Mouse (Mus musculus): Measurements from ENCODE around the gene Robo2. TPM values are rescaled to one million over a fixed set of nuclear protein-coding genes. Genes with fewer than 3 reads are reported as not detected.

The Robo2 gene
- 1 to 10 TPM in 1 of 26 experiments, under 1 TPM in 4, not detected in 21; 0.12 to 2.4 (median 0.25) TPM for total RNA-seq (2018; cell fraction: chromatin; rRNA removed)
- total RNA-seq (2018; cell fraction: cytosol; rRNA removed), result under 1 TPM in 2 of 26 experiments, not detected in 24; 0.03 to 0.05 TPM
- under 1 TPM in 4 of 26 experiments, not detected in 22; 0.15 to 0.72 (median 0.30) TPM for total RNA-seq (2018; cell fraction: nucleus; rRNA removed)
- polyA plus RNA-seq (2018), result 0.01 TPM in 1 of 3 replicates, not detected in the others

- no peaks in the 10 kb centered on the region for H3K79me2 ChIP-seq (ENCODE audit: inconsistent target)
- WGBS (ENCODE audit: missing documents), result 2% methylated on average over 43 of the region's 43 CpGs
- H3K36me3 ChIP-seq (ENCODE audit: inconsistent target), result no peaks in the 10 kb centered on the region
- H3K27ac ChIP-seq, result no peak within 1 kb of the TSS
- H3K4me3 ChIP-seq (ENCODE audit: inconsistent target), result no peak within 1 kb of the TSS
Observed at GRCm38 (mm10) chr16:74411481-74412251, at the start of gene Robo2. TSS of gene Robo2 (minus strand) at chr16:74411825.

GRCm38 (mm10) chr16:74458138-74458537, 46.5 kb upstream of the Robo2 start:
- no peaks in the 10 kb centered on the region for H3K79me2 ChIP-seq (ENCODE audit: inconsistent target)
- 77% methylated on average over 3 of the region's 3 CpGs for WGBS (ENCODE audit: missing documents)
- H3K27ac ChIP-seq, result no peak overlapping the region
- no peaks in the 10 kb centered on the region for H3K36me3 ChIP-seq (ENCODE audit: inconsistent target)
- no peak overlapping the region for H3K4me3 ChIP-seq (ENCODE audit: inconsistent target)

- Histone ChIP-seq H3K4me3 (ENCODE audit: inconsistent target) (no peak overlapping the region), H3K79me2 (ENCODE audit: inconsistent target) (no peaks in the 10 kb centered on the region), H3K27ac (no peak overlapping the region), H3K36me3 (ENCODE audit: inconsistent target) (no peaks in the 10 kb centered on the region)
- 84% methylated on average over 8 of the region's 8 CpGs for WGBS (ENCODE audit: missing documents)
Observed at GRCm38 (mm10) chr16:74457736-74458135, 46.1 kb upstream of the Robo2 start.

- Histone ChIP-seq H3K79me2 (ENCODE audit: inconsistent target) (no peaks in the 10 kb centered on the region), H3K36me3 (ENCODE audit: inconsistent target) (no peaks in the 10 kb centered on the region), H3K4me3 (ENCODE audit: inconsistent target) (no peak overlapping the region), H3K27ac (no peak overlapping the region)
- WGBS (ENCODE audit: missing documents), result 92% methylated on average over 5 of the region's 5 CpGs
Observed at GRCm38 (mm10) chr16:74456808-74457470, 45.3 kb upstream of the Robo2 start.

- Histone ChIP-seq H3K79me2 (ENCODE audit: inconsistent target) (no peaks in the 10 kb centered on the region), H3K36me3 (ENCODE audit: inconsistent target) (no peaks in the 10 kb centered on the region), H3K4me3 (ENCODE audit: inconsistent target) (no peak overlapping the region), H3K27ac (no peak overlapping the region)
- WGBS (ENCODE audit: missing documents), result 49% methylated on average over 2 of the region's 2 CpGs
Observed at GRCm38 (mm10) chr16:74455179-74455578, 43.6 kb upstream of the Robo2 start.

- Histone ChIP-seq H3K36me3 (ENCODE audit: inconsistent target) (no peaks in the 10 kb centered on the region), H3K79me2 (ENCODE audit: inconsistent target) (no peaks in the 10 kb centered on the region), H3K27ac (no peak overlapping the region), H3K4me3 (ENCODE audit: inconsistent target) (no peak overlapping the region)
- 91% methylated on average over 4 of the region's 4 CpGs for WGBS (ENCODE audit: missing documents)
Observed at GRCm38 (mm10) chr16:74448025-74448424, 36.4 kb upstream of the Robo2 start.

- H3K36me3 ChIP-seq (ENCODE audit: inconsistent target), result no peaks in the 10 kb centered on the region
- H3K79me2 ChIP-seq (ENCODE audit: inconsistent target), result no peaks in the 10 kb centered on the region
- H3K4me3 ChIP-seq (ENCODE audit: inconsistent target), result no peak overlapping the region
- WGBS (ENCODE audit: missing documents), result 61% methylated on average over 2 of the region's 2 CpGs
- H3K27ac ChIP-seq, result no peak overlapping the region
Observed at GRCm38 (mm10) chr16:74427071-74427470, 15.4 kb upstream of the Robo2 start.

- Histone ChIP-seq H3K79me2 (ENCODE audit: inconsistent target) (no peaks in the 10 kb centered on the region), H3K27ac (no peak overlapping the region), H3K4me3 (ENCODE audit: inconsistent target) (no peak overlapping the region), H3K36me3 (ENCODE audit: inconsistent target) (no peaks in the 10 kb centered on the region)
- WGBS (ENCODE audit: missing documents), result 72% methylated on average over 2 of the region's 2 CpGs
Observed at GRCm38 (mm10) chr16:74420324-74420723, 8.7 kb upstream of the Robo2 start.

GRCm38 (mm10) chr16:74412471-74413291, 1.1 kb upstream of the Robo2 start:
- WGBS (ENCODE audit: missing documents), result 3% methylated on average over 20 of the region's 20 CpGs
- Histone ChIP-seq H3K4me3 (ENCODE audit: inconsistent target) (no peak overlapping the region), H3K27ac (no peak overlapping the region), H3K36me3 (ENCODE audit: inconsistent target) (no peaks in the 10 kb centered on the region), H3K79me2 (ENCODE audit: inconsistent target) (no peaks in the 10 kb centered on the region)

- H3K4me3 ChIP-seq (ENCODE audit: inconsistent target), result no peak overlapping the region
- 3% methylated on average over 16 of the region's 16 CpGs for WGBS (ENCODE audit: missing documents)
- H3K79me2 ChIP-seq (ENCODE audit: inconsistent target), result no peaks in the 10 kb centered on the region
- no peaks in the 10 kb centered on the region for H3K36me3 ChIP-seq (ENCODE audit: inconsistent target)
- no peak overlapping the region for H3K27ac ChIP-seq
Observed at GRCm38 (mm10) chr16:74411021-74411420, 604 bp downstream of the Robo2 start.

- Histone ChIP-seq H3K79me2 (ENCODE audit: inconsistent target) (no peaks in the 10 kb centered on the region), H3K4me3 (ENCODE audit: inconsistent target) (no peak overlapping the region), H3K36me3 (ENCODE audit: inconsistent target) (no peaks in the 10 kb centered on the region), H3K27ac (no peak overlapping the region)
- 50% methylated on average over 6 of the region's 6 CpGs for whole genome bisulfite sequencing (ENCODE audit: missing documents)
Observed at GRCm38 (mm10) chr16:74410125-74410524, 1.5 kb downstream of the Robo2 start.

GRCm38 (mm10) chr16:74409548-74409947, 2.1 kb downstream of the Robo2 start:
- 84% methylated on average over 4 of the region's 4 CpGs for WGBS (ENCODE audit: missing documents)
- Histone ChIP-seq H3K36me3 (ENCODE audit: inconsistent target) (no peaks in the 10 kb centered on the region), H3K79me2 (ENCODE audit: inconsistent target) (no peaks in the 10 kb centered on the region), H3K4me3 (ENCODE audit: inconsistent target) (no peak overlapping the region), H3K27ac (no peak overlapping the region)

- Histone ChIP-seq H3K36me3 (ENCODE audit: inconsistent target) (no peaks in the 10 kb centered on the region), H3K4me3 (ENCODE audit: inconsistent target) (no peak overlapping the region), H3K27ac (no peak overlapping the region), H3K79me2 (ENCODE audit: inconsistent target) (no peaks in the 10 kb centered on the region)
- WGBS (ENCODE audit: missing documents), result 63% methylated on average over 1 of the region's 1 CpGs
Observed at GRCm38 (mm10) chr16:74408566-74408965, 3.1 kb downstream of the Robo2 start.

GRCm38 (mm10) chr16:74397291-74397690, 14.3 kb downstream of the Robo2 start:
- H3K36me3 ChIP-seq (ENCODE audit: inconsistent target), result no peaks in the 10 kb centered on the region
- no peaks in the 10 kb centered on the region for H3K79me2 ChIP-seq (ENCODE audit: inconsistent target)
- 76% methylated on average over 2 of the region's 2 CpGs for WGBS (ENCODE audit: missing documents)
- H3K27ac ChIP-seq, result no peak overlapping the region
- H3K4me3 ChIP-seq (ENCODE audit: inconsistent target), result no peak overlapping the region

All from macrophage (primary cell).